Mouse (Mus musculus) liver, adult 2 months (tissue): ENCODE measurements around the gene Map3k20. TPM values are rescaled to one million over a fixed set of nuclear protein-coding genes. Genes with fewer than 3 reads are reported as not detected.

ENCODE experiments used
- DNase-seq: peaks from one replicate; pipeline ENCODE4 v3.0.0-alpha.2; 2011; ENCODE audit warnings: low read depth, low spot score; ENCODE audit errors: extremely low read depth
- H3K27ac ChIP-seq: fragments of 200-500 bp; replicated peaks from 2 replicates; pipeline ENCODE4 v1.5.1; 2012; ENCODE audit warnings: low read depth, mild to moderate bottlenecking, control low read depth, inconsistent platforms, low read length; ENCODE audit not compliant: insufficient read depth
- H3K27me3 ChIP-seq: fragments of 200-500 bp; 2 replicates; pipeline ENCODE4 v1.6.1; 2012; ENCODE audit warnings: mild to moderate bottlenecking, moderate library complexity, low read length, inconsistent platforms; ENCODE audit not compliant: control insufficient read depth, insufficient read depth
- H3K36me3 ChIP-seq: fragments of 200-500 bp; 2 replicates; pipeline ENCODE4 v1.6.1; 2012; ENCODE audit warnings: low read length, inconsistent platforms; ENCODE audit not compliant: control insufficient read depth, insufficient read depth
- H3K4me1 ChIP-seq: fragments of 200-500 bp; 2 replicates; pipeline ENCODE4 v1.6.1; 2011; ENCODE audit warnings: low read length; ENCODE audit not compliant: control insufficient read depth, insufficient read depth
- H3K4me3 ChIP-seq: fragments of 200-500 bp; 2 replicates; pipeline ENCODE4 v1.5.1; 2011; ENCODE audit warnings: low read depth, mild to moderate bottlenecking, control low read depth, low read length, moderate library complexity; ENCODE audit not compliant: insufficient read depth
- H3K79me2 ChIP-seq: fragments of 200-500 bp; 2 replicates; pipeline ENCODE4 v1.6.1; 2012; ENCODE audit warnings: inconsistent platforms, mild to moderate bottlenecking, low read length, moderate library complexity; ENCODE audit not compliant: control insufficient read depth, insufficient read depth
- H3K9ac ChIP-seq: fragments of 200-500 bp; 2 replicates; pipeline ENCODE4 v1.6.1; 2012; ENCODE audit warnings: low read depth, mild to moderate bottlenecking, control low read depth, inconsistent platforms, low read length
- CTCF ChIP-seq: fragments of 200-500 bp; IDR thresholded peaks from 2 replicates; pipeline ENCODE4 v1.5.1; 2011; ENCODE audit warnings: low read depth, low read length, control low read depth
- POLR2A ChIP-seq: fragments of 200-500 bp; IDR thresholded peaks from 2 replicates; pipeline ENCODE4 v1.6.1; 2011; ENCODE audit warnings: low read length, control low read depth; ENCODE audit not compliant: insufficient read depth; ENCODE audit errors: extremely low read depth
- WGBS: fragments of 180-500 bp; shearing (Covaris S2); methylation state at CpG from one replicate; pipeline ENCODE4 v1.1.7; 2018; 5-methylcytosine and 5-hydroxymethylcytosine counted together
- polyA plus RNA-seq: library from polyadenylated mRNA; depleted of rRNA; stranded (reverse); fragments of >200 nt; gene quantifications from 2 replicates; pipeline ENCODE4 v1.2.3, GENCODE M21; 2012; rRNA removed
- total RNA-seq: library from RNA; depleted of rRNA; stranded (reverse); fragments of >200 nt; gene quantifications from 2 replicates; pipeline ENCODE4 v1.2.3, GENCODE M21; 2014; rRNA removed

Map3k20 gene
- total RNA-seq: 11.8 TPM in 2 replicates
- polyA plus RNA-seq: 4.5 and 4.6 TPM in 2 replicates

- Histone ChIP-seq H3K27ac (peak within 1 kb of the TSS; percentile 28), H3K4me1 (peaks cover 8% of the 10 kb centered on the region; the same call in 1 of the 2 replicates), H3K4me3 (peak within 1 kb of the TSS; percentile 82), H3K36me3 (no peaks in the 10 kb centered on the region), H3K9ac (peak within 1 kb of the TSS; percentile 83), H3K79me2 (peaks cover 13% of the 10 kb centered on the region; the same call in 1 of the 2 replicates), H3K27me3 (no peaks in the 10 kb centered on the region)
- peak; percentile 81 for DNase-seq
- 1% methylated on average over 50 of the region's 50 CpGs for whole genome bisulfite sequencing
- TF ChIP-seq CTCF (peak; percentile 66), POLR2A (no peak)
Observed at GRCm38 (mm10) chr2:72285256-72285887, at the start of gene Map3k20. Gene Map3k20, plus strand, starts transcription at chr2:72285637.

GRCm38 (mm10) chr2:72238421-72238820 is 47.0 kb upstream of the Map3k20 start:
- Histone ChIP-seq H3K36me3 (peaks cover 81% of the 10 kb centered on the region), H3K79me2 (no peaks in the 10 kb centered on the region), H3K9ac (no peak overlapping the region), H3K4me1 (no peaks in the 10 kb centered on the region), H3K27me3 (no peaks in the 10 kb centered on the region), H3K4me3 (no peak overlapping the region), H3K27ac (no peak overlapping the region)
- WGBS: 90% methylated on average over 2 of the region's 2 CpGs
- DNase-seq: no peak
- no peak for TF ChIP-seq CTCF
- TF ChIP-seq POLR2A: no peak

DNA sequence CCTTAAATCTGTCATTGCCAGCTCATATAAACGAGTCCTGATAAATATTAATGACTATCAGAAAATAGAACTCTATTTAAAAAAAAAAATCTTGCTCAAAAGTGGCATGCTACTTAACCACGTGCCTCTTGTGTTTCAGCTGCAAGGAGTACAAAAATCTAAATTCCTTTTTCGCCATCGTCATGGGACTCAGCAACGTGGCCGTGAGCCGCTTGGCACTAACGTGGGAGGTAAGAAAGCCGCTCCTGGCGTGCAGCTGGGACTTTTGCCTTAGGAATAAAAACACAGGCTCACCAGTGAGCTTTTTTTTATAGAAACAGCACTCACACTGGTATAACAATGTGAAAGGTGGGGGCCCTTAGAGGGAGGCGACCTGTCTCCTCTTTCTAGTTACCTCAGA is 46.5 kb upstream of the Map3k20 start:
- no peak for DNase-seq
- WGBS: 91% methylated on average over 11 of the region's 11 CpGs

DNA sequence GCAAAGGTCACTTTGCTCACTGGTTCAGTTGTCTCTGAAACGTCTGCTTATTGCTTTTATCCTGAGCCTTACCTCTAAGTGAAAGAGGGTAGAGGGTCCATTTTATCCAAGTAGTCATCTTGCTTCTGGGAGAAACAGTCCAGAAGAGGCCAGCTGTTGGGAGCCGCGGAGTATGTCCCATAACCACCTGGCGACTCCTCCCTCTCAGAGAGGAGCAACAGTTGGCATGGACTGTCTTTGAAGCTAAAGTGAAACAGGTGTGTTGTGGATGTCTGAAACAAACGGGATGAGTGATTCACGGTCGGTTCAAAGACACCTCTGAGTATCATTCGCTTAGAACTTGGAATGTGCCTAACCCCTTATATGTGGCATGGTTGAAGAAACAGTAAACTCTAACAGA is 46.0 kb upstream of the Map3k20 start:
- Histone ChIP-seq H3K27me3 (no peaks in the 10 kb centered on the region), H3K27ac (no peak overlapping the region), H3K4me3 (no peak overlapping the region), H3K36me3 (peaks cover 81% of the 10 kb centered on the region), H3K4me1 (no peaks in the 10 kb centered on the region), H3K9ac (no peak overlapping the region), H3K79me2 (no peaks in the 10 kb centered on the region)
- WGBS: 87% methylated on average over 8 of the region's 8 CpGs
- no peak for TF ChIP-seq POLR2A
- no peak for TF ChIP-seq CTCF
- DNase-seq: no peak

More for the DNA sequence above, 46.5 kb upstream of the Map3k20 start:
- no peaks in the 10 kb centered on the region for H3K4me1 ChIP-seq
- H3K36me3 ChIP-seq: peaks cover 81% of the 10 kb centered on the region
- no peak for TF ChIP-seq CTCF
- no peak for TF ChIP-seq POLR2A
- H3K27me3 ChIP-seq: no peaks in the 10 kb centered on the region
- no peak overlapping the region for H3K9ac ChIP-seq
- no peaks in the 10 kb centered on the region for H3K79me2 ChIP-seq
- H3K27ac ChIP-seq: no peak overlapping the region
- no peak overlapping the region for H3K4me3 ChIP-seq

DNA sequence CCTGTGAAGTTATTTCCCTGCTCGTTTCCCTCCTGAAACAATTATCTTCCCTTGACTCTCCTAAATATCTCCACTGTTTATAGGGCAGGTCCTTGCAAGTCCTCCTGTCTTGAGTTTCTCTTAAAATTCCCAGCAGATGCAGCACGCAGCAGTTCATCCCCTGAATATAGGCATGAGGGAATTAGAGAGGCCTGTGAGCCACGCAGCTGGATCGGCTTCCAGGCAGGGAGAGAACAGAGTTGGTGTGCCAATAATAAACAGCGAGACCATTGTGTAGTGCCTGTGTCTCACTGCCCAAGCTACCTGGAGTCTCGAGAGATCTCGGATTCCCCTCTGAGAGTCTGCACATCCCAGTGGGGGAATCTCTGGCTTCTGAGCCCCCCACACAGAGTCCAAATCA is 45.4 kb upstream of the Map3k20 start:
- Histone ChIP-seq H3K27me3 (no peaks in the 10 kb centered on the region), H3K27ac (no peak overlapping the region), H3K9ac (no peak overlapping the region), H3K79me2 (no peaks in the 10 kb centered on the region), H3K36me3 (peaks cover 79% of the 10 kb centered on the region), H3K4me3 (no peak overlapping the region), H3K4me1 (no peaks in the 10 kb centered on the region)
- TF ChIP-seq CTCF: no peak
- no peak for TF ChIP-seq POLR2A
- DNase-seq: no peak
- WGBS: 92% methylated on average over 7 of the region's 7 CpGs

- TF ChIP-seq POLR2A: no peak
- Histone ChIP-seq H3K27me3 (no peaks in the 10 kb centered on the region), H3K4me1 (no peaks in the 10 kb centered on the region), H3K79me2 (no peaks in the 10 kb centered on the region), H3K36me3 (peaks cover 78% of the 10 kb centered on the region), H3K4me3 (no peak overlapping the region), H3K27ac (no peak overlapping the region), H3K9ac (no peak overlapping the region)
- no peak for DNase-seq
- WGBS: 89% methylated on average over 7 of the region's 7 CpGs
Observed at GRCm38 (mm10) chr2:72240691-72241090, 44.7 kb upstream of the Map3k20 start.
